Mouse (Mus musculus) CH12.LX (cell line): Measurements from ENCODE around the gene Ikzf3. TPM values are rescaled to one million over a fixed set of nuclear protein-coding genes. Genes with fewer than 3 reads are reported as not detected.

Source experiments
- DNase-seq: peaks from one replicate; pipeline ENCODE4 v3.0.0-alpha.2; 2013; ENCODE audit errors: extremely low read depth
- H3K27ac ChIP-seq: 2 replicates; pipeline ENCODE4 v1.5.1; 2012; ENCODE audit warnings: low read depth, mild to moderate bottlenecking, control low read depth, moderate library complexity; ENCODE audit not compliant: insufficient read depth
- H3K27me3 ChIP-seq: replicated peaks from 2 replicates; pipeline ENCODE3; 2012; ENCODE audit warnings: inconsistent platforms
- H3K36me3 ChIP-seq, 2 experiments: replicated peaks in 1 of 2; 2 replicates each; pipeline versions ENCODE3 to v1.6.1; 2012; ENCODE audit warnings: inconsistent platforms in 1 of 2, low read length in 1 of 2, mild to moderate bottlenecking in 1 of 2, mixed read lengths in 1 of 2, moderate library complexity in 1 of 2; ENCODE audit not compliant: control insufficient read depth in 1 of 2, insufficient read depth in 1 of 2
- H3K4me1 ChIP-seq, 2 experiments: 2 replicates each; pipeline ENCODE4 v1.6.1; 2012; ENCODE audit warnings: inconsistent platforms in 1 of 2, moderate library complexity in 1 of 2; ENCODE audit not compliant: insufficient read depth in 2 of 2, control insufficient read depth in 1 of 2
- H3K4me2 ChIP-seq: 2 replicates; pipeline ENCODE4 v1.6.1; 2012; ENCODE audit warnings: low read depth, mild to moderate bottlenecking, control low read depth; ENCODE audit not compliant: poor library complexity, insufficient read depth, severe bottlenecking
- H3K4me3 ChIP-seq, 3 experiments: fragments of 150-350 bp in 1 of 3; sonication (generic) in 1 of 3; replicated peaks in 1 of 3; 2 replicates each; pipeline versions ENCODE3 to v1.5.1; 2011 to 2012; ENCODE audit warnings: low read depth in 2 of 3, low read length in 2 of 3, mild to moderate bottlenecking in 2 of 3, moderate library complexity in 2 of 3, control low read depth in 1 of 3, improper control_type of control experiment in 1 of 3, inconsistent platforms in 1 of 3, mixed read lengths in 1 of 3; ENCODE audit not compliant: poor library complexity in 1 of 3
- H3K79me2 ChIP-seq: replicated peaks from 2 replicates; pipeline ENCODE4 v1.6.1; 2012; ENCODE audit warnings: mild to moderate bottlenecking, moderate library complexity; ENCODE audit not compliant: control insufficient read depth, poor library complexity, insufficient read depth, severe bottlenecking; ENCODE audit errors: extremely low read depth
- H3K9ac ChIP-seq: 2 replicates; pipeline ENCODE4 v1.6.1; 2012; ENCODE audit warnings: low read depth, mild to moderate bottlenecking, control low read depth, moderate library complexity; ENCODE audit not compliant: insufficient read depth
- H3K9me3 ChIP-seq: replicated peaks from 2 replicates; pipeline ENCODE3; 2012; ENCODE audit warnings: low read length, inconsistent platforms, mixed read lengths
- BHLHE40 ChIP-seq: IDR thresholded peaks from 2 replicates; pipeline ENCODE4 v1.6.1; 2011; ENCODE audit warnings: mild to moderate bottlenecking, low read depth, low read length, improper control_type of control experiment
- CHD1 ChIP-seq: IDR thresholded peaks from 2 replicates; pipeline ENCODE4 v1.6.1; 2012; ENCODE audit warnings: low read depth, low read length, improper control_type of control experiment, inconsistent platforms
- CHD2 ChIP-seq: IDR thresholded peaks from 2 replicates; pipeline ENCODE4 v1.6.1; 2011; ENCODE audit warnings: low read length, improper control_type of control experiment
- CTCF ChIP-seq, 2 experiments: IDR thresholded peaks in 1 of 2; conservative IDR thresholded peaks in 1 of 2; 2 replicates each; pipeline ENCODE4 v1.5.1; 2011 to 2012; ENCODE audit warnings: low read depth in 2 of 2, low read length in 2 of 2, improper control_type of control experiment in 1 of 2, inconsistent platforms in 1 of 2, mild to moderate bottlenecking in 1 of 2, moderate library complexity in 1 of 2
- E2F4 ChIP-seq: IDR thresholded peaks from 2 replicates; pipeline ENCODE4 v1.6.1; 2011; ENCODE audit warnings: low read depth, low read length, improper control_type of control experiment; ENCODE audit not compliant: insufficient replicate concordance
- ELF1 ChIP-seq: IDR thresholded peaks from 2 replicates; pipeline ENCODE4 v1.6.1; 2014; ENCODE audit warnings: low read depth, mild to moderate bottlenecking, inconsistent platforms, low read length, improper control_type of control experiment
- EP300 ChIP-seq: IDR thresholded peaks from 2 replicates; pipeline ENCODE4 v1.6.1; 2011; ENCODE audit warnings: low read length, improper control_type of control experiment
- ETS1 ChIP-seq: conservative IDR thresholded peaks from 2 replicates; pipeline ENCODE4 v1.6.1; 2012; ENCODE audit warnings: low read depth, mild to moderate bottlenecking, inconsistent platforms, low read length, improper control_type of control experiment, moderate library complexity
- GABPA ChIP-seq: IDR thresholded peaks from 2 replicates; pipeline ENCODE4 v1.6.1; 2012; ENCODE audit warnings: low read depth, low read length, improper control_type of control experiment, inconsistent platforms; ENCODE audit not compliant: insufficient replicate concordance
- HCFC1 ChIP-seq: IDR thresholded peaks from 2 replicates; pipeline ENCODE4 v1.6.1; 2012; ENCODE audit warnings: low read depth, mild to moderate bottlenecking, inconsistent platforms, low read length, improper control_type of control experiment
- IRF4 ChIP-seq: IDR thresholded peaks from 2 replicates; pipeline ENCODE4 v1.6.1; 2014; ENCODE audit warnings: low read depth, mild to moderate bottlenecking, inconsistent platforms, low read length, improper control_type of control experiment
- JUN ChIP-seq: IDR thresholded peaks from 2 replicates; pipeline ENCODE4 v1.6.1; 2011; ENCODE audit warnings: low read depth, mild to moderate bottlenecking, low read length, improper control_type of control experiment, moderate library complexity; ENCODE audit not compliant: insufficient read depth
- JUND ChIP-seq: conservative IDR thresholded peaks from 2 replicates; pipeline ENCODE4 v1.6.1; 2011; ENCODE audit warnings: low read depth, low read length, improper control_type of control experiment
- KAT2A ChIP-seq: IDR thresholded peaks from 2 replicates; pipeline ENCODE4 v1.6.1; 2012; ENCODE audit warnings: low read length, improper control_type of control experiment, inconsistent platforms; ENCODE audit not compliant: insufficient replicate concordance
- MAFK ChIP-seq: IDR thresholded peaks from 2 replicates; pipeline ENCODE4 v1.6.1; 2011; ENCODE audit warnings: low read length, improper control_type of control experiment; ENCODE audit not compliant: insufficient replicate concordance
- MAX ChIP-seq: IDR thresholded peaks from 2 replicates; pipeline ENCODE4 v1.6.1; 2011; ENCODE audit warnings: low read length, improper control_type of control experiment
- MAZ ChIP-seq: IDR thresholded peaks from 2 replicates; pipeline ENCODE4 v1.6.1; 2012; ENCODE audit warnings: low read depth, mild to moderate bottlenecking, inconsistent platforms, low read length, improper control_type of control experiment, moderate library complexity
- MEF2A ChIP-seq: IDR thresholded peaks from 2 replicates; pipeline ENCODE4 v1.6.1; 2014; ENCODE audit warnings: low read depth, mild to moderate bottlenecking, inconsistent platforms, low read length, improper control_type of control experiment, borderline replicate concordance
- MXI1 ChIP-seq: IDR thresholded peaks from 2 replicates; pipeline ENCODE4 v1.6.1; 2011; ENCODE audit warnings: mild to moderate bottlenecking, low read depth, low read length, improper control_type of control experiment
- MYC ChIP-seq: IDR thresholded peaks from 2 replicates; pipeline ENCODE4 v1.6.1; 2011; ENCODE audit warnings: low read depth, mild to moderate bottlenecking, improper control_type of control experiment, low read length
- NELFE ChIP-seq: IDR thresholded peaks from 2 replicates; pipeline ENCODE4 v1.6.1; 2011; ENCODE audit warnings: low read depth, low read length, improper control_type of control experiment
- NRF1 ChIP-seq: IDR thresholded peaks from 2 replicates; pipeline ENCODE4 v1.6.1; 2014; ENCODE audit warnings: low read depth, mild to moderate bottlenecking, inconsistent platforms, low read length, improper control_type of control experiment, moderate library complexity
- PAX5 ChIP-seq: IDR thresholded peaks from 2 replicates; pipeline ENCODE4 v1.6.1; 2012; ENCODE audit warnings: low read length, inconsistent platforms, mixed read lengths
- POLR2A ChIP-seq: IDR thresholded peaks from 2 replicates; pipeline ENCODE4 v1.6.1; 2011; ENCODE audit warnings: low read depth, mild to moderate bottlenecking, improper control_type of control experiment, low read length
- POLR2AphosphoS2 ChIP-seq: IDR thresholded peaks from 2 replicates; pipeline ENCODE4 v1.6.1; 2011; ENCODE audit warnings: low read depth, low read length, improper control_type of control experiment
- RAD21 ChIP-seq: IDR thresholded peaks from 2 replicates; pipeline ENCODE4 v1.6.1; 2011; ENCODE audit warnings: low read depth, mild to moderate bottlenecking, low read length, improper control_type of control experiment, moderate library complexity
- RCOR1 ChIP-seq: conservative IDR thresholded peaks from 2 replicates; pipeline ENCODE4 v1.6.1; 2012; ENCODE audit warnings: low read depth, mild to moderate bottlenecking, inconsistent platforms, low read length, improper control_type of control experiment
- SIN3A ChIP-seq: IDR thresholded peaks from 2 replicates; pipeline ENCODE4 v1.6.1; 2012; ENCODE audit warnings: low read length, improper control_type of control experiment, inconsistent platforms
- SMC3 ChIP-seq: IDR thresholded peaks from 2 replicates; pipeline ENCODE4 v1.6.1; 2011; ENCODE audit warnings: low read depth, low read length, improper control_type of control experiment
- TBP ChIP-seq: conservative IDR thresholded peaks from 2 replicates; pipeline ENCODE4 v1.6.1; 2011; ENCODE audit warnings: low read depth, low read length, improper control_type of control experiment
- TCF12 ChIP-seq: IDR thresholded peaks from 2 replicates; pipeline ENCODE4 v1.6.1; 2014; ENCODE audit warnings: low read depth, mild to moderate bottlenecking, inconsistent platforms, low read length, improper control_type of control experiment
- UBTF ChIP-seq: IDR thresholded peaks from 2 replicates; pipeline ENCODE4 v1.6.1; 2012; ENCODE audit warnings: low read depth, mild to moderate bottlenecking, inconsistent platforms, low read length, improper control_type of control experiment, moderate library complexity
- USF1 ChIP-seq: IDR thresholded peaks from 2 replicates; pipeline ENCODE4 v1.6.1; 2014; ENCODE audit warnings: low read depth, mild to moderate bottlenecking, inconsistent platforms, low read length, improper control_type of control experiment
- USF2 ChIP-seq: conservative IDR thresholded peaks from 2 replicates; pipeline ENCODE4 v1.6.1; 2011; ENCODE audit warnings: low read depth, low read length, improper control_type of control experiment
- ZC3H11A ChIP-seq: IDR thresholded peaks from 2 replicates; pipeline ENCODE4 v1.6.1; 2012; ENCODE audit warnings: low read depth, mild to moderate bottlenecking, inconsistent platforms, low read length, improper control_type of control experiment
- ZKSCAN1 ChIP-seq: IDR thresholded peaks from 2 replicates; pipeline ENCODE4 v1.6.1; 2012; ENCODE audit warnings: low read depth, inconsistent platforms, low read length, improper control_type of control experiment, borderline replicate concordance
- ZMIZ1 ChIP-seq: IDR thresholded peaks from 2 replicates; pipeline ENCODE4 v1.6.1; 2012; ENCODE audit warnings: low read depth, mild to moderate bottlenecking, inconsistent platforms, low read length, improper control_type of control experiment
- ZNF384 ChIP-seq: IDR thresholded peaks from 2 replicates; pipeline ENCODE4 v1.6.1; 2012; ENCODE audit warnings: low read depth, low read length, improper control_type of control experiment, inconsistent platforms
- dilution Hi-C: fragments of 300-500 bp; cut with MboI; formaldehyde crosslinking; loops from 2 replicates; pipeline ENCODE4 v1.14.3; 2020; ENCODE audit warnings: low sequenced_read_pairs; ENCODE audit not compliant: extremely low pct_unique_long_range_greater_than_20kb, extremely low pct_ligation_motif_present
- in situ Hi-C: fragments of 300-500 bp; cut with MboI; formaldehyde crosslinking; loops from 3 replicates; pipeline ENCODE4 v1.14.3; 2019; ENCODE audit warnings: low sequenced_read_pairs, low pct_ligation_motif_present, low pct_unique_long_range_greater_than_20kb, mixed read lengths
- polyA plus RNA-seq: library from polyadenylated mRNA; unstranded; fragments of >175 nt; gene quantifications from 2 replicates; pipeline ENCODE4 v1.2.1, GENCODE M21; 2012; ENCODE audit warnings: low read depth; ENCODE audit not compliant: insufficient read length
- total RNA-seq, 2 experiments: library from RNA; depleted of rRNA; stranded (reverse); fragments of 300-350 nt in 1 of 2; fragments of >200 nt in 1 of 2; gene quantifications; 2 replicates each; pipeline ENCODE4 v1.2.3; 2012 to 2014

Ikzf3 gene
- 110 and 124 TPM in 2 replicates for total RNA-seq (2012; rRNA removed)
- 118 and 130 TPM in 2 replicates for total RNA-seq (2014; rRNA removed)
- 238 and 243 TPM in 2 replicates for polyA plus RNA-seq

DNA sequence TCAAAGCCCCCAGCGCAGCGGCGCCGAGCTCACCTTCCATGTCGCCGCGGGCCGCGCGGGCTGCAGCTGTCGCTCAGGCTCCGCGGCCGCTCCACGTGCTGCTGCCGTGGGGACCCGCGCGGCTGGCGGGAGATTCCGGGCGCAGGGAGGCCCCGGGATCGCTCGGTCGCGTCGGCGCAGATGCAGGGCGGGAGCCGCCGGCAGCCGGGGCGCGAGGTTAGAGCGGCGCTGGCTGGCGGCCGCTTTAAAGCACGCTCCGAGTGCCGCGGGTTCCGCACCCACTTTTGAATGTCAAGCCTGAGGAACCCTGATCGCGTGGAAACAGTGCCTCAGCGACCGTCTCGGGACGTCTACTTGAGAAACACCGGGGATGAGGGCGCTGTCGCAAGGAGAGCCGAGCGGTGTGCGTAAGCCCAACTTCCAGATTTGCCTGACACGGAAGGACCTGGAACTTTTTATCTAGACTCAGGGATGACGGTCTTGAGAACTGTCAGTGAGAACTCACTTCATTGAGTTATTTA lies at the start of gene Ikzf3:
TSS of gene Ikzf3 (minus strand) at position 321 of the 521 bp plus-strand sequence.
- Histone ChIP-seq H3K36me3 (peaks cover 6 to 18% of the 10 kb centered on the region in 2 experiments), H3K4me2 (peak within 1 kb of the TSS; percentile 94), H3K9ac (peak within 1 kb of the TSS; percentile 86), H3K4me1 (peaks cover 5 to 67% of the 10 kb centered on the region in 2 experiments; a peak in 3 of 4 replicates), H3K4me3 (peak within 1 kb of the TSS; percentile 69 to 80 (median 77)), H3K9me3 (peaks cover 7% of the 10 kb centered on the region), H3K27ac (peak within 1 kb of the TSS; percentile 88), H3K27me3 (no peaks in the 10 kb centered on the region), H3K79me2 (peaks cover 53% of the 10 kb centered on the region)
- dilution Hi-C loops: no loop called here
- TF ChIP-seq JUND (no peak), ELF1 (peak; percentile 51; the same call in 1 of the 2 replicates), SMC3 (peak; percentile 39), MXI1 (peak; percentile 97), MEF2A (no peak; the same call in 1 of the 2 replicates), NRF1 (peak; percentile 72), MAX (peak; percentile 90), MAFK (no peak), ZNF384 (no peak; the same call in 1 of the 2 replicates), ZMIZ1 (no peak; the same call in 1 of the 2 replicates), USF1 (no peak), NELFE (no peak; the same call in 1 of the 2 replicates), PAX5 (no peak), KAT2A (no peak), MYC (no peak; the same call in 1 of the 2 replicates), IRF4 (no peak; the same call in 1 of the 2 replicates), BHLHE40 (peak; percentile 88), SIN3A (no peak; the same call in 1 of the 2 replicates), RAD21 (peak; percentile 21), EP300 (no peak), ZC3H11A (no peak), TCF12 (peak; percentile 80; the same call in 1 of the 2 replicates), UBTF (peak; percentile 97), HCFC1 (no peak), E2F4 (no peak), RCOR1 (no peak), POLR2A (peak; percentile 77), ZKSCAN1 (no peak), USF2 (no peak), GABPA (no peak), TBP (no peak; the same call in 1 of the 2 replicates), CHD2 (no peak), CTCF (conservative IDR thresholded peaks at IDR 0.05 in 1 of 2, IDR thresholded peaks at IDR 0.05 in 1 of 2; ENCODE audit: low read depth in 2 of 2, low read length in 2 of 2) (peak in 1 of 2 experiments; percentile 39; a peak in 2 of 4 replicates), JUN (no peak), POLR2AphosphoS2 (peak; percentile 12; the same call in 1 of the 2 replicates), CHD1 (peak; percentile 69; the same call in 1 of the 2 replicates), MAZ (0 out of 2 replicates have a peak, but pooled peaks have one; percentile 12), ETS1 (peak; percentile 64)
- in situ Hi-C loops: loop anchor here (5.0 kb wide), 1 partner anchor 68 kb away; no protein-coding TSS in a partner anchor
- DNase-seq: peak; percentile 81
